Mouse (Mus musculus) thymus, adult 2 months (tissue): ENCODE data around the gene AC129217.1. TPM values are rescaled to one million over a fixed set of nuclear protein-coding genes. Genes with fewer than 3 reads are reported as not detected.

ENCODE experiments used
- DNase-seq: peaks from one replicate; pipeline ENCODE4 v3.0.0; 2021
- H3K27ac ChIP-seq: fragments of 200-500 bp; 2 replicates; pipeline ENCODE4 v1.5.1; 2012; ENCODE audit warnings: low read length, control low read depth; ENCODE audit not compliant: control insufficient read depth, insufficient read depth
- H3K27me3 ChIP-seq: fragments of 200-500 bp; 2 replicates; pipeline ENCODE4 v1.6.1; 2012; ENCODE audit warnings: mild to moderate bottlenecking, low read length, moderate library complexity, mixed read lengths; ENCODE audit not compliant: control insufficient read depth, insufficient read depth
- H3K36me3 ChIP-seq: fragments of 200-500 bp; 2 replicates; pipeline ENCODE4 v1.6.1; 2012; ENCODE audit warnings: mild to moderate bottlenecking, low read length, moderate library complexity; ENCODE audit not compliant: control insufficient read depth, insufficient read depth
- H3K4me1 ChIP-seq: fragments of 200-500 bp; replicated peaks from 2 replicates; pipeline ENCODE4 v1.6.1; 2012; ENCODE audit warnings: low read length; ENCODE audit not compliant: control insufficient read depth, insufficient read depth
- H3K4me3 ChIP-seq: fragments of 200-500 bp; 2 replicates; pipeline ENCODE4 v1.5.1; 2012; ENCODE audit warnings: mild to moderate bottlenecking, low read length, control low read depth, moderate library complexity; ENCODE audit not compliant: control insufficient read depth, insufficient read depth
- CTCF ChIP-seq: fragments of 200-500 bp; IDR thresholded peaks from 2 replicates; pipeline ENCODE4 v1.5.1; 2012; ENCODE audit warnings: mild to moderate bottlenecking, control low read depth, low read length, moderate library complexity, borderline replicate concordance; ENCODE audit not compliant: control insufficient read depth, poor library complexity, insufficient read depth; ENCODE audit errors: extremely low read depth
- POLR2A ChIP-seq: fragments of 200-500 bp; IDR thresholded peaks from 2 replicates; pipeline ENCODE4 v1.6.1; 2012; ENCODE audit warnings: mild to moderate bottlenecking, low read length, control low read depth, moderate library complexity; ENCODE audit not compliant: control insufficient read depth, poor library complexity, insufficient read depth; ENCODE audit errors: extremely low read depth
- WGBS: fragments of 180-500 bp; shearing (Covaris S2); methylation state at CpG from one replicate; pipeline ENCODE4 v1.1.7; 2018; 5-methylcytosine and 5-hydroxymethylcytosine counted together
- polyA plus RNA-seq: library from polyadenylated mRNA; depleted of rRNA; stranded (reverse); fragments of >200 nt; gene quantifications from 2 replicates; pipeline ENCODE4 v1.2.3, GENCODE M21; 2012

AC129217.1 gene
- polyA plus RNA-seq, 1 experiment, result 1.5 TPM

GRCm38 (mm10) chr19:8870838-8871237, 41.3 kb downstream of the AC129217.1 start:
- DNase-seq, result no peak
- WGBS, result 24% methylated on average over 9 of the region's 9 CpGs
- Histone ChIP-seq H3K4me3 (peak overlapping the region; percentile 92), H3K36me3 (peaks cover 18% of the 10 kb centered on the region), H3K27ac (peak overlapping the region; percentile 35), H3K4me1 (peaks cover 9% of the 10 kb centered on the region), H3K27me3 (no peaks in the 10 kb centered on the region)
- TF ChIP-seq POLR2A, result no peak
- TF ChIP-seq CTCF, result no peak

GRCm38 (mm10) chr19:8871267-8872186, 42.0 kb downstream of the AC129217.1 start, which contains the start of gene Ubxn1:
TSS of gene Ubxn1 (plus strand) at chr19:8871496.
- TF ChIP-seq POLR2A (peak; percentile 63; the same call in 1 of the 2 replicates), CTCF (0 out of 2 replicates have a peak, but pooled peaks have one; percentile 21)
- peak; percentile 99 for DNase-seq
- Histone ChIP-seq H3K27me3 (no peaks in the 10 kb centered on the region), H3K27ac (peak within 1 kb of the TSS; percentile 35), H3K36me3 (peaks cover 18% of the 10 kb centered on the region), H3K4me3 (peak within 1 kb of the TSS; percentile 92), H3K4me1 (peaks cover 9% of the 10 kb centered on the region)
- under 1% methylated on average over 59 of the region's 59 CpGs for WGBS

DNA sequence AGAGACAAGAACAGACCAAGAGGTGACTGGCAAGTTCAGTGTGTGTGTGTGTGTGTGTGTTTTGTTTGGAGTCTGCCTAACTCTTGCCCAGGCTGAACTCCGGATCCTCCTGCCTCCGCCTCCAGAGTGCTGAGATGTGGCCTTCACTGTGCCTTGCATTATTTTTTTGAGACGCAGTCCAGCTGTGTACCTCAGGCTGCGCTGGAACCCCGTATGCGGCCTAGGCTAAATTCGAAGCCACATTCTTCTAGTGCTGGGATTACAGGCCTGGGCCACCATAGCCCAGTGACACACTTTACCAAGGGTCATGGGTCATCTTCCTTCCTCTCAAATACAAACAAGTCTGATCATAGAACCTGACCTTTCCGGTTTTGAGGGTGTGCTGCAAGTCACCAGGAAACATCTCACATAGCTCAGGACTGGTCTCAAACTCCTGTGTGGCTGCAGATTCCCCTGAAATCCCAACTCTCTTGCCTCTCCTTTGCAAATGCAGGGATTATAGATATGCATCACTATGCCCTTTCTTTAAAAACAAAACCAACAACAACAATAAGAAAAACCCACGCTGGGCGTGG, 42.8 kb downstream of the AC129217.1 start:
- Histone ChIP-seq H3K27me3 (no peaks in the 10 kb centered on the region), H3K36me3 (peaks cover 18% of the 10 kb centered on the region), H3K4me1 (peaks cover 9% of the 10 kb centered on the region), H3K27ac (no peak overlapping the region), H3K4me3 (peak overlapping the region; percentile 92)
- WGBS, result 77% methylated on average over 10 of the region's 10 CpGs
- DNase-seq, result no peak
- TF ChIP-seq POLR2A (no peak), CTCF (no peak)

DNA sequence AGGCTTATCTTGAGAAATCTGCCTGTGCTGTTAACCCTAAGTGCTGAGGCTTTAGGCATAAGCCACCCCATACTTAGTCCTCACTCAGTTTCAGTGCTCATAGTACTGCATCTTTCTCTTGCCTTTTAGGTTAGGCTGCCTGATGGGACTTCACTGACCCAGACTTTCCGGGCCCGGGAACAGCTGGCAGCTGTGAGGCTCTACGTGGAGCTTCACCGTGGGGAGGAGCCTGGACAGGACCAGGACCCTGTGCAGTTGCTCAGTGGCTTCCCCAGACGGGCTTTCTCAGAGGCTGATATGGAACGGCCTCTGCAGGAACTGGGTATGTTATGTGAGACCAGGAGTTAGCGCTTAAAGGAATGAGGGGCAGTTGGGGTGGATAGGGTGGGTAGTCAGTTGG, 45.5 kb downstream of the AC129217.1 start:
- H3K27me3 ChIP-seq, result no peaks in the 10 kb centered on the region
- no peak for DNase-seq
- peaks cover 10% of the 10 kb centered on the region for H3K4me1 ChIP-seq
- TF ChIP-seq POLR2A (no peak), CTCF (no peak)
- no peak overlapping the region for H3K27ac ChIP-seq
- H3K4me3 ChIP-seq, result no peak overlapping the region
- H3K36me3 ChIP-seq, result peaks cover 18% of the 10 kb centered on the region
- 98% methylated on average over 7 of the region's 7 CpGs for WGBS

DNA sequence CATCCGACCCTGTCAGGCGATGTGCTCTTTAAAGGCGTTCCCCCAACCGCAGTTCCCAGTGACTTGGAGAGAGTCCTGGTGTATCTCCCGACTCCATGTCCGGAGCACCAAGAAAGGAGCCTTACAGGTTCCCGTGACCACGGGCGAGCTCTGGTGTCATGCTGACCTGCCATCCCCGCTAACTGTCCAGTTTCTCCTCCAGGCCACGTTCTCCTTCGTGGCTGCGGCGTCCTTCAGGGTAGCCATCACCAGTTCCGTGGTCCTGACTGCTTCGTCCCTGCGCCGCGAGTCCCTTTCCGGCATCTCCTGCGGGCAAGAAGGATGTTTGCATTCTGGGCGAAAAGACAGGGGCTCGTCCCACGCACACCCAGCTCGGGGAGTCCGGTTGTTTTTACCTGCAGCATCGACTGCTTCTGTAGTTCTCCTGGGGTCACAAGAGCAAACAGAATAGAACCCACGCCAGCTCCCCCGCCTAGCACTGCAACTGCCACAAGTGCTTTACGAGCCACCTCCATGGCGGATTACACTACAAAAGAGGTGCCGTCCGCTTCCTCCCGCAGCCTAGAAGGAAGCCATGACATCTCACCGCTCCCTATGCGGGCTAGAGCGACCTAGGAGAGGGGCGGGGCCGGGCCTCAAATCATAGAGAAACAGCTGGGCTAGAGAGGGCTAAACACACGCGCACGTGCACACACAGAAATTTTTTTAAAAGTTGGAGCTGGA, 50.9 kb downstream of the AC129217.1 start, which contains the start of gene Uqcc3:
Uqcc3 (minus strand) TSS at position 613 of the 723 bp plus-strand sequence.
- Histone ChIP-seq H3K27me3 (no peaks in the 10 kb centered on the region), H3K36me3 (no peaks in the 10 kb centered on the region), H3K4me1 (peaks cover 5% of the 10 kb centered on the region), H3K4me3 (peak within 1 kb of the TSS; percentile 95), H3K27ac (peak within 1 kb of the TSS; percentile 66)
- DNase-seq, result peak; percentile 93
- WGBS, result under 1% methylated on average over 42 of the region's 42 CpGs
- TF ChIP-seq POLR2A (peak; percentile 93), CTCF (no peak)

DNA sequence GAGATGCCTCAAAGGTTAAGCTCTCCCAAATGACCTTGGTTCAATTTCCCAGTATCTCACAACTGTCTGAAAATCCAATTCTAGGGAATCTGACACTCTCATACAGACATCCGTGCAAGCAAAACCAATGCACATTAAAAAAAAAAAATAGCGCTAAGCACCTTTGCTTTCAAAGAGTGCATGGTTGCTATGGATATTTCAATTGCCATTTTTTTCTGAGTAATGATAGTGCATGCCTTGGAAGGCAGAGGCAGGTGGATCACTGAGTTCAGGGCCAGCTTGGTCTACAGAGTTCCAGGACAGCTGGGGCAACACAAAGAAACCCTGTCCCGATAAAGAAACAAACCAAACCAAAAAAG, 51.4 kb downstream of the AC129217.1 start:
- no peaks in the 10 kb centered on the region for H3K36me3 ChIP-seq
- no peak for DNase-seq
- H3K27ac ChIP-seq, result no peak overlapping the region
- WGBS, result 2% methylated on average over 3 of the region's 3 CpGs
- H3K27me3 ChIP-seq, result no peaks in the 10 kb centered on the region
- TF ChIP-seq POLR2A (no peak), CTCF (no peak)
- peaks cover 5% of the 10 kb centered on the region for H3K4me1 ChIP-seq
- H3K4me3 ChIP-seq, result no peak overlapping the region
